Mouse (Mus musculus) limb, embryonic 14.5 days (tissue): ENCODE data around the gene Lonrf2. TPM values are rescaled to one million over a fixed set of nuclear protein-coding genes. Genes with fewer than 3 reads are reported as not detected.

Experiments used
- ATAC-seq: fragments of 200-750 bp; cut with Nextera tagmentation; 2 replicates; pipeline ENCODE4 v1.8.0; 2017; ENCODE audit warnings: low read depth, moderate number of reproducible peaks, moderate TSS enrichment; ENCODE audit not compliant: low FRiP score
- DNase-seq: peaks from one replicate; pipeline ENCODE4 v3.0.0-alpha.2; 2015; ENCODE audit warnings: low spot score
- H3K27ac ChIP-seq: fragments of 300-500 bp; sonication (generic); replicated peaks from 2 replicates; pipeline ENCODE4 v1.5.1; 2014; ENCODE audit warnings: low read depth, mild to moderate bottlenecking, low read length, moderate library complexity, mixed read lengths
- H3K27me3 ChIP-seq: fragments of 300-500 bp; sonication (generic); 2 replicates; pipeline ENCODE4 v1.6.1; 2014; ENCODE audit warnings: low read length, mixed read lengths; ENCODE audit not compliant: control insufficient read depth, insufficient read depth
- H3K36me3 ChIP-seq: fragments of 300-500 bp; sonication (generic); 2 replicates; pipeline ENCODE4 v1.6.1; 2014; ENCODE audit warnings: mild to moderate bottlenecking, low read length, moderate library complexity, mixed read lengths; ENCODE audit not compliant: control insufficient read depth, insufficient read depth
- H3K4me1 ChIP-seq: fragments of 300-500 bp; sonication (generic); 2 replicates; pipeline ENCODE4 v1.6.1; 2014; ENCODE audit warnings: antibody characterized with exemption, low read length, mixed read lengths; ENCODE audit not compliant: control insufficient read depth, insufficient read depth
- H3K4me2 ChIP-seq: fragments of 300-500 bp; sonication (generic); replicated peaks from 2 replicates; pipeline ENCODE4 v1.6.1; 2014; ENCODE audit warnings: low read depth, mild to moderate bottlenecking, low read length, moderate library complexity; ENCODE audit not compliant: severe bottlenecking
- H3K4me3 ChIP-seq: fragments of 300-500 bp; sonication (generic); replicated peaks from 2 replicates; pipeline ENCODE4 v1.5.1; 2014; ENCODE audit warnings: low read length
- H3K9ac ChIP-seq: fragments of 300-500 bp; sonication (generic); 2 replicates; pipeline ENCODE4 v1.6.1; 2014; ENCODE audit warnings: mild to moderate bottlenecking, low read depth, low read length, moderate library complexity; ENCODE audit not compliant: severe bottlenecking
- H3K9me3 ChIP-seq: fragments of 300-500 bp; sonication (generic); 2 replicates; pipeline ENCODE4 v1.6.1; 2016; ENCODE audit warnings: low read length; ENCODE audit not compliant: control insufficient read depth
- POLR2A ChIP-seq: fragments of 200-500 bp; IDR thresholded peaks from 2 replicates; pipeline ENCODE4 v1.8.0; 2012; ENCODE audit warnings: inconsistent platforms, mild to moderate bottlenecking, moderate library complexity, borderline replicate concordance; ENCODE audit not compliant: insufficient read depth, insufficient read length; ENCODE audit errors: extremely low read depth
- WGBS: fragments of 180-500 bp; shearing (Covaris S2); extraction: QIAGEN DNeasy Blood & Tissue Kit; methylation state at CpG from one replicate; pipeline ENCODE4 v1.1.7; 2014; 5-methylcytosine and 5-hydroxymethylcytosine counted together
- polyA plus RNA-seq, 2 experiments: library from polyadenylated mRNA; depleted of rRNA in 1 of 2; stranded (reverse) in 1 of 2; unstranded in 1 of 2; fragments of >200 nt; fragmentation: Nextera tagmentation in 1 of 2; extraction: Ambion mirVana in 1 of 2; gene quantifications; 2 replicates each; pipeline versions ENCODE4 v1.2.1 to v1.2.3; 2012 to 2014

The Lonrf2 gene
- polyA plus RNA-seq, 2 experiments, result 2.7 to 6.7 TPM

GRCm38 (mm10) chr1:38766661-38767572, 69.6 kb downstream of the Lonrf2 start:
- no peaks in the 10 kb centered on the region for H3K36me3 ChIP-seq
- WGBS, result 18% methylated on average over 18 of the region's 18 CpGs
- peak overlapping the region; percentile 31 for H3K4me3 ChIP-seq
- H3K4me1 ChIP-seq, result peaks cover 66% of the 10 kb centered on the region
- peak overlapping the region; percentile 34 for H3K9ac ChIP-seq
- no peaks in the 10 kb centered on the region for H3K9me3 ChIP-seq
- H3K27me3 ChIP-seq, result no peaks in the 10 kb centered on the region
- peak overlapping the region; percentile 75 for H3K27ac ChIP-seq
- DNase-seq (peak; percentile 81), ATAC-seq (peak; percentile 84)
- TF ChIP-seq POLR2A, result no peak
- H3K4me2 ChIP-seq, result peak overlapping the region; percentile 48

- no peak for DNase-seq
- H3K4me1 ChIP-seq, result peaks cover 67% of the 10 kb centered on the region
Observed at GRCm38 (mm10) chr1:38766254-38766653, 70.3 kb downstream of the Lonrf2 start.

GRCm38 (mm10) chr1:38763960-38764613, 72.4 kb downstream of the Lonrf2 start:
- Histone ChIP-seq H3K27ac (no peak overlapping the region), H3K27me3 (no peaks in the 10 kb centered on the region), H3K36me3 (no peaks in the 10 kb centered on the region), H3K4me2 (no peak overlapping the region), H3K4me1 (peaks cover 69% of the 10 kb centered on the region), H3K9ac (no peak overlapping the region), H3K9me3 (no peaks in the 10 kb centered on the region), H3K4me3 (no peak overlapping the region)
- ATAC-seq (no peak), DNase-seq (peak; percentile 54)
- no peak for TF ChIP-seq POLR2A
- whole genome bisulfite sequencing, result 48% methylated on average over 10 of the region's 10 CpGs

More at GRCm38 (mm10) chr1:38766254-38766653, 70.3 kb downstream of the Lonrf2 start:
- H3K27me3 ChIP-seq, result no peaks in the 10 kb centered on the region
- TF ChIP-seq POLR2A, result no peak
- no peak overlapping the region for H3K4me2 ChIP-seq
- no peak overlapping the region for H3K27ac ChIP-seq
- no peaks in the 10 kb centered on the region for H3K36me3 ChIP-seq
- H3K4me3 ChIP-seq, result no peak overlapping the region
- ATAC-seq, result no peak
- no peak overlapping the region for H3K9ac ChIP-seq
- no peaks in the 10 kb centered on the region for H3K9me3 ChIP-seq
- WGBS, result 40% methylated on average over 4 of the region's 4 CpGs

GRCm38 (mm10) chr1:38760424-38760823, 76.1 kb downstream of the Lonrf2 start:
- no peak for TF ChIP-seq POLR2A
- no peak overlapping the region for H3K4me3 ChIP-seq
- H3K9ac ChIP-seq, result no peak overlapping the region
- peaks cover 65% of the 10 kb centered on the region for H3K4me1 ChIP-seq
- DNase-seq (peak; percentile 63), ATAC-seq (peak; percentile 84)
- H3K36me3 ChIP-seq, result no peaks in the 10 kb centered on the region
- no peaks in the 10 kb centered on the region for H3K27me3 ChIP-seq
- 0 out of 2 replicates have a peak overlapping the region, but pooled peaks have one; percentile 3 for H3K4me2 ChIP-seq
- no peaks in the 10 kb centered on the region for H3K9me3 ChIP-seq
- WGBS, result 13% methylated on average over 9 of the region's 9 CpGs
- peak overlapping the region; percentile 78 for H3K27ac ChIP-seq

DNA sequence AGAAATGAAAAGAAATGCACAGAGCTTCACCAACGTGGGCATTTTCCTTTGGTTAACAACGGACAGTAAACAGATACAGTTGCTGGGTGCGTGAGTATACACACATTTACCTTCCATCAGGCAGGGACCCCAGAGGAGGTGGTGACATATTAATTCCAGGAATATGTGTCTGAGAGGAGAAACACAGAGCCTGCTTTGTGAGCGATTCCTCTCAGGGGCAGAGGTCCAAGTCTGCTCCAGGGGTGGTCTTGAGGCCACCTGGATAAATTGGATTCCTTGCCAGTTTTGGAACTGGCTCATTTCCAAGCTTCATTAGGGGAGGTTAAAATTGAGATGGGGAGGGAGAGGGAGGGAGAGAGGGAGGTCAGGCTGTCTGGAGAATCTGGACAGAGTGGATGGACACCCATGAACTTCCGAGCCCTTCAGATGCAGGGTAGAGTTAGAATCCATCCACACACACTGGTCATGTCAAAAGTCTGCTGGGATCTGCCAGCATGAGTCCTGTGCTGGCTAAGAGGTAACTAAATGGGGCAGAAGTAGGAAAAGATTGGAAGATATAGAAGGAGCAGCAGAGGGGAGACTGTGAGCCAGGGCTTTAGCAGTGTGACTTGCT, 78.6 kb downstream of the Lonrf2 start:
- 27% methylated on average over 5 of the region's 5 CpGs for WGBS
- H3K4me2 ChIP-seq, result peak overlapping the region; percentile 16; the same call in 1 of the 2 replicates
- no peaks in the 10 kb centered on the region for H3K27me3 ChIP-seq
- DNase-seq (peak; percentile 75), ATAC-seq (peak; percentile 76)
- no peak overlapping the region for H3K4me3 ChIP-seq
- peak overlapping the region; percentile 75 for H3K27ac ChIP-seq
- no peaks in the 10 kb centered on the region for H3K9me3 ChIP-seq
- H3K9ac ChIP-seq, result no peak overlapping the region
- H3K36me3 ChIP-seq, result no peaks in the 10 kb centered on the region
- TF ChIP-seq POLR2A, result no peak
- H3K4me1 ChIP-seq, result peaks cover 44% of the 10 kb centered on the region
